In the genomic region with DNA sequence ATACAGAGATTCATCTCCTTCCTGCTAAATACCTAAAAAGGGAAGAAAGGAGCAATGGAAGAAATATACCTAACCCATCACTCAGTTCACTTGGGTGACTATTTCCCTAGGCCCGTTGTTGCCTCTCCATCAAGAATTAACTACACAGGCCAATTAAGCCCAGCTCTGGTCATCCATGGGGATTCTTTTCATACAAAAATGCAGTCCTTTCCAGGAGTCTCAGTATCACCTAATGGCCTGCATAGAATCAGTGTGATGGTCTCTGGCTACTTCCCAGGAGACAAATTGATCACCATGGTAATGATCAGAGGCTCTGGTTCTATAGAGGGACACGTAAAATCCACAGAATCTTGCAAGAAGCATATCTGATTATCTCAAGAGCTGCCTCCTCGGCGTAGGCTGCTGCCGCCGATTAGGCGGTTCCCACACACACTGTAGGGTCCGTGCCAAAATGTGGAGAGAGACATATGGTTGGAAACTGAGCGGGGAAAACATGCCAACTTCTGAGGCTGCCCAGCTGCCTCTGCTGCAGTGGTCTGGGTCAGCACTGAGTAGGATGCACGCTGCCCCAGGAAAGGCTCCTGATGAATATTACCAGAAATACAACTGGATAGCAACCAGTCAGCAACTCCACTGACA, we compare ENCODE assay signal across 7 mouse cellular contexts. TPM values are rescaled to one million over a fixed set of nuclear protein-coding genes. Genes with fewer than 3 reads are reported as not detected.
A peak's percentile ranks its signal among the peaks of the same experiment; 100 is the strongest.
DNase-seq lines count a peak whose midpoint lies in the region; ATAC-seq and TF ChIP-seq lines count a peak whose summit lies in the region.

No protein-coding gene starts in this region.

- no peaks in the 10 kb centered on the region for H3K9me3 ChIP-seq in stomach, embryonic 14.5 days (ENCODE audit: control insufficient read depth, low read depth, low read length)

- H3K36me3 ChIP-seq in stomach, embryonic 14.5 days (ENCODE audit: control insufficient read depth, insufficient read depth, low read length), result no peaks in the 10 kb centered on the region
- no peaks in the 10 kb centered on the region for H3K36me3 ChIP-seq in kidney, adult 2 months (ENCODE audit: control insufficient read depth, insufficient read depth, low read length)

- no peak for TF ChIP-seq CTCF in kidney, adult 2 months (conservative IDR thresholded peaks at IDR 0.05; ENCODE audit: insufficient read depth, insufficient read length, low read depth, low read length)

- H3K27ac ChIP-seq in stomach, embryonic 14.5 days (ENCODE audit: low read length), result no peak overlapping the region
- H3K27ac ChIP-seq in kidney, adult 2 months (ENCODE audit: insufficient read depth, low read depth, low read length), result no peak overlapping the region

- H3K4me3 ChIP-seq in stomach, embryonic 14.5 days (ENCODE audit: low read depth, low read length), result no peak overlapping the region
- H3K4me3 ChIP-seq in kidney, adult 2 months (ENCODE audit: insufficient read depth, low read depth, low read length), result no peak overlapping the region

- WGBS in stomach, embryonic 14.5 days, result 62% methylated on average over 10 of the region's 10 CpGs
- WGBS in kidney, adult 2 months, result 77% methylated on average over 10 of the region's 10 CpGs

- H3K4me2 ChIP-seq in stomach, embryonic 14.5 days (replicated peaks; ENCODE audit: low read depth, low read length), result no peak overlapping the region

- no peaks in the 10 kb centered on the region for H3K27me3 ChIP-seq in stomach, embryonic 14.5 days (ENCODE audit: control insufficient read depth, insufficient read depth, low read length)
- H3K27me3 ChIP-seq in kidney, adult 2 months (replicated peaks; ENCODE audit: control insufficient read depth, insufficient read depth, low read length), result no peaks in the 10 kb centered on the region

- H3K9ac ChIP-seq in stomach, embryonic 14.5 days (replicated peaks; ENCODE audit: low read depth, low read length), result no peak overlapping the region

- DNase-seq in urinary bladder, postnatal 14 days (ENCODE audit: low spot score), result peak; percentile 11
- no peak for DNase-seq in urinary bladder, adult 18-20 months (ENCODE audit: low spot score in 2 of 2)
- DNase-seq in frontal cortex, postnatal 10 days (ENCODE audit: low spot score in 2 of 2), result peak; percentile 30 to 37
- peak; percentile 41 for DNase-seq in left cerebral cortex, adult 11 months (ENCODE audit: low spot score)
- no peak for DNase-seq in kidney, adult 2 months
- no peak for DNase-seq in thymus, postnatal 25 days

- H3K4me1 ChIP-seq in stomach, embryonic 14.5 days (ENCODE audit: control insufficient read depth, insufficient read depth, low read length), result no peaks in the 10 kb centered on the region
- peaks cover 3% of the 10 kb centered on the region; the same call in 1 of the 2 replicates for H3K4me1 ChIP-seq in kidney, adult 2 months (ENCODE audit: control insufficient read depth, insufficient read depth, low read length)

- no peak for TF ChIP-seq POLR2A in kidney, adult 2 months (IDR thresholded peaks at IDR 0.05; ENCODE audit: low read depth, low read length)

- peak; percentile 71; the same call in 1 of the 2 replicates for ATAC-seq in stomach, embryonic 14.5 days (ENCODE audit: insufficient number of reproducible peaks, insufficient read depth, low FRiP score, low read depth)

RNA-seq across cellular contexts. Expression of gene Pter, which starts 40.4 kb away (rescaled TPM):
- polyA plus RNA-seq in stomach, embryonic 14.5 days (2014; fragmentation: Nextera tagmentation; extraction: Ambion mirVana), result 22.3 and 25.5 TPM in 2 replicates
- 262 and 276 TPM in 2 replicates for polyA plus RNA-seq in kidney, adult 2 months (2012; rRNA removed)

Comparison
In these comparisons a context has a peak if more than half of its experiments do, and no peak if none do; other contexts are left out.
1. DNase-seq: peak in urinary bladder, postnatal 14 days (single experiment), frontal cortex, postnatal 10 days (2 of 2) and left cerebral cortex, adult 11 months (single experiment); none in urinary bladder, adult 18-20 months (0 of 2), kidney, adult 2 months (single experiment) and thymus, postnatal 25 days (single experiment).